Mouse (Mus musculus) MEL (cell line): Measurements from ENCODE around the gene Itih1. TPM values are rescaled to one million over a fixed set of nuclear protein-coding genes. Genes with fewer than 3 reads are reported as not detected.

ENCODE experiments used
- DNase-seq: peaks from one replicate; pipeline ENCODE4 v3.0.0; 2011; ENCODE audit warnings: low read depth, low spot score
- H3K27ac ChIP-seq: 2 replicates; pipeline ENCODE4 v1.5.1; 2012; ENCODE audit warnings: low read depth, mild to moderate bottlenecking, control low read depth, low read length, moderate library complexity; ENCODE audit not compliant: control insufficient read depth
- H3K27me3 ChIP-seq, 2 experiments: fragments of 150-350 bp in 1 of 2; sonication (generic) in 1 of 2; 2 replicates each; pipeline ENCODE4 v1.6.1; 2012; ENCODE audit warnings: low read length in 2 of 2, mild to moderate bottlenecking in 2 of 2, improper control_type of control experiment in 1 of 2, moderate library complexity in 1 of 2; ENCODE audit not compliant: insufficient read depth in 2 of 2, control insufficient read depth in 1 of 2
- H3K36me3 ChIP-seq, 2 experiments: 2 replicates each; pipeline ENCODE4 v1.6.1; 2012 to 2014; ENCODE audit warnings: low read length in 2 of 2, improper control_type of control experiment in 1 of 2, inconsistent platforms in 1 of 2, mild to moderate bottlenecking in 1 of 2; ENCODE audit not compliant: insufficient read depth in 2 of 2, control insufficient read depth in 1 of 2
- H3K4me1 ChIP-seq, 2 experiments: fragments of 150-350 bp in 1 of 2; sonication (generic) in 1 of 2; 2 replicates each; pipeline ENCODE4 v1.6.1; 2012; ENCODE audit warnings: low read length in 2 of 2, improper control_type of control experiment in 1 of 2, mild to moderate bottlenecking in 1 of 2; ENCODE audit not compliant: insufficient read depth in 2 of 2, control insufficient read depth in 1 of 2
- H3K4me3 ChIP-seq, 2 experiments: fragments of 150-350 bp in 1 of 2; sonication (generic) in 1 of 2; 2 replicates each; pipeline ENCODE4 v1.5.1; 2012; ENCODE audit warnings: low read depth in 2 of 2, low read length in 2 of 2, mild to moderate bottlenecking in 2 of 2, moderate library complexity in 2 of 2, control low read depth in 1 of 2, improper control_type of control experiment in 1 of 2; ENCODE audit not compliant: control insufficient read depth in 1 of 2, insufficient read depth in 1 of 2
- H3K79me2 ChIP-seq: 2 replicates; pipeline ENCODE4 v1.6.1; 2012; ENCODE audit warnings: mild to moderate bottlenecking, low read length, moderate library complexity; ENCODE audit not compliant: control insufficient read depth, poor library complexity, insufficient read depth
- H3K9ac ChIP-seq: 2 replicates; pipeline ENCODE4 v1.6.1; 2012; ENCODE audit warnings: low read depth, mild to moderate bottlenecking, control low read depth, low read length, moderate library complexity; ENCODE audit not compliant: control insufficient read depth, poor library complexity, severe bottlenecking
- H3K9me3 ChIP-seq: fragments of 150-350 bp; sonication (generic); replicated peaks from 2 replicates; pipeline ENCODE4 v1.6.1; 2012; ENCODE audit warnings: mild to moderate bottlenecking, low read length, improper control_type of control experiment, moderate library complexity; ENCODE audit not compliant: insufficient read depth
- BHLHE40 ChIP-seq: IDR thresholded peaks from 2 replicates; pipeline ENCODE4 v1.6.1; 2012; ENCODE audit warnings: low read depth, mild to moderate bottlenecking, inconsistent platforms, low read length, improper control_type of control experiment, borderline replicate concordance
- CHD1 ChIP-seq: IDR thresholded peaks from 2 replicates; pipeline ENCODE4 v1.6.1; 2012; ENCODE audit warnings: low read depth, mild to moderate bottlenecking, inconsistent platforms, low read length, improper control_type of control experiment
- CTCF ChIP-seq, 3 experiments: IDR thresholded peaks in 2 of 3; conservative IDR thresholded peaks in 1 of 3; 2 replicates each; pipeline ENCODE4 v1.5.1; 2011 to 2012; ENCODE audit warnings: low read length in 3 of 3, low read depth in 2 of 3, mild to moderate bottlenecking in 2 of 3, improper control_type of control experiment in 1 of 3, inconsistent platforms in 1 of 3, mixed read lengths in 1 of 3, moderate library complexity in 1 of 3; ENCODE audit not compliant: control insufficient read depth in 1 of 3, insufficient read depth in 1 of 3, poor library complexity in 1 of 3, severe bottlenecking in 1 of 3
- ELF1 ChIP-seq: IDR thresholded peaks from 2 replicates; pipeline ENCODE4 v1.6.1; 2014; ENCODE audit warnings: low read depth, mild to moderate bottlenecking, inconsistent platforms, low read length, improper control_type of control experiment, moderate library complexity
- ETS1 ChIP-seq: IDR thresholded peaks from 2 replicates; pipeline ENCODE4 v1.6.1; 2012; ENCODE audit warnings: low read depth, mild to moderate bottlenecking, inconsistent platforms, low read length, improper control_type of control experiment, moderate library complexity
- GABPA ChIP-seq: IDR thresholded peaks from 2 replicates; pipeline ENCODE4 v1.6.1; 2012; ENCODE audit warnings: low read depth, mild to moderate bottlenecking, inconsistent platforms, low read length, improper control_type of control experiment, moderate library complexity
- JUND ChIP-seq: IDR thresholded peaks from 2 replicates; pipeline ENCODE4 v1.6.1; 2011; ENCODE audit warnings: low read depth, mild to moderate bottlenecking, improper control_type of control experiment, low read length
- MAFK ChIP-seq: IDR thresholded peaks from 2 replicates; pipeline ENCODE4 v1.6.1; 2011; ENCODE audit warnings: low read depth, mild to moderate bottlenecking, low read length, improper control_type of control experiment, borderline replicate concordance
- MAX ChIP-seq: IDR thresholded peaks from 2 replicates; pipeline ENCODE4 v1.6.1; 2011; ENCODE audit warnings: low read length, improper control_type of control experiment
- MAZ ChIP-seq: IDR thresholded peaks from 2 replicates; pipeline ENCODE4 v1.6.1; 2012; ENCODE audit warnings: low read depth, mild to moderate bottlenecking, inconsistent platforms, low read length, improper control_type of control experiment
- MXI1 ChIP-seq: IDR thresholded peaks from 2 replicates; pipeline ENCODE4 v1.6.1; 2011; ENCODE audit warnings: mild to moderate bottlenecking, low read depth, low read length, improper control_type of control experiment
- MYB ChIP-seq: IDR thresholded peaks from 2 replicates; pipeline ENCODE4 v1.6.1; 2011; ENCODE audit warnings: mild to moderate bottlenecking, low read depth, low read length, improper control_type of control experiment
- NELFE ChIP-seq: IDR thresholded peaks from 2 replicates; pipeline ENCODE4 v1.6.1; 2011; ENCODE audit warnings: low read depth, low read length, improper control_type of control experiment
- NRF1 ChIP-seq: IDR thresholded peaks from 2 replicates; pipeline ENCODE4 v1.6.1; 2014; ENCODE audit warnings: low read depth, mild to moderate bottlenecking, inconsistent platforms, low read length, improper control_type of control experiment, moderate library complexity; ENCODE audit not compliant: poor library complexity, insufficient read depth, severe bottlenecking
- POLR2A ChIP-seq, 2 experiments: IDR thresholded peaks; 2 replicates each; pipeline ENCODE4 v1.6.1; 2011 to 2012; ENCODE audit warnings: low read length in 2 of 2, mild to moderate bottlenecking in 2 of 2, control low read depth in 1 of 2, improper control_type of control experiment in 1 of 2, low read depth in 1 of 2, moderate library complexity in 1 of 2; ENCODE audit not compliant: control insufficient read depth in 1 of 2, insufficient read depth in 1 of 2, poor library complexity in 1 of 2
- POLR2AphosphoS2 ChIP-seq: IDR thresholded peaks from 2 replicates; pipeline ENCODE4 v1.6.1; 2011; ENCODE audit warnings: low read length, improper control_type of control experiment
- RAD21 ChIP-seq: IDR thresholded peaks from 2 replicates; pipeline ENCODE4 v1.6.1; 2011; ENCODE audit warnings: mild to moderate bottlenecking, low read depth, low read length, improper control_type of control experiment
- RCOR1 ChIP-seq: IDR thresholded peaks from 2 replicates; pipeline ENCODE4 v1.6.1; 2012; ENCODE audit warnings: low read depth, mild to moderate bottlenecking, inconsistent platforms, low read length, improper control_type of control experiment
- SIN3A ChIP-seq: IDR thresholded peaks from 2 replicates; pipeline ENCODE4 v1.6.1; 2012; ENCODE audit warnings: low read length, improper control_type of control experiment, inconsistent platforms
- SMC3 ChIP-seq: IDR thresholded peaks from 2 replicates; pipeline ENCODE4 v1.6.1; 2011; ENCODE audit warnings: low read depth, low read length, improper control_type of control experiment
- TCF12 ChIP-seq: IDR thresholded peaks from 2 replicates; pipeline ENCODE4 v1.6.1; 2014; ENCODE audit warnings: low read depth, mild to moderate bottlenecking, inconsistent platforms, low read length, improper control_type of control experiment, moderate library complexity
- USF1 ChIP-seq: IDR thresholded peaks from 2 replicates; pipeline ENCODE4 v1.6.1; 2014; ENCODE audit warnings: low read depth, mild to moderate bottlenecking, inconsistent platforms, low read length, improper control_type of control experiment, moderate library complexity
- USF2 ChIP-seq, 2 experiments: IDR thresholded peaks; 2 replicates each; pipeline ENCODE4 v1.6.1; 2011 to 2012; ENCODE audit warnings: improper control_type of control experiment in 2 of 2, low read length in 2 of 2, borderline replicate concordance in 1 of 2, inconsistent platforms in 1 of 2, low read depth in 1 of 2, mild to moderate bottlenecking in 1 of 2; ENCODE audit not compliant: insufficient read depth in 1 of 2
- ZC3H11A ChIP-seq: IDR thresholded peaks from 2 replicates; pipeline ENCODE4 v1.6.1; 2012; ENCODE audit warnings: low read depth, mild to moderate bottlenecking, inconsistent platforms, low read length, improper control_type of control experiment
- ZKSCAN1 ChIP-seq: IDR thresholded peaks from 2 replicates; pipeline ENCODE4 v1.6.1; 2012; ENCODE audit warnings: low read depth, mild to moderate bottlenecking, inconsistent platforms, low read length, improper control_type of control experiment, moderate library complexity
- ZMIZ1 ChIP-seq: IDR thresholded peaks from 2 replicates; pipeline ENCODE4 v1.6.1; 2012; ENCODE audit warnings: low read depth, mild to moderate bottlenecking, inconsistent platforms, low read length, improper control_type of control experiment, moderate library complexity
- ZNF384 ChIP-seq: IDR thresholded peaks from 2 replicates; pipeline ENCODE4 v1.6.1; 2012; ENCODE audit warnings: low read depth, mild to moderate bottlenecking, inconsistent platforms, low read length, improper control_type of control experiment
- polyA plus RNA-seq, 2 experiments: library from polyadenylated mRNA; stranded (reverse) in 1 of 2; unstranded in 1 of 2; fragments of >175 nt in 1 of 2; fragments of >200 nt in 1 of 2; gene quantifications; 2 replicates each; pipeline versions ENCODE4 v1.2.1 to v1.2.4; 2012; ENCODE audit warnings: low replicate concordance in 2 of 2, low read depth in 1 of 2; ENCODE audit not compliant: insufficient read length in 2 of 2, insufficient read depth in 1 of 2, missing spikeins in 1 of 2
- total RNA-seq: library from RNA; depleted of rRNA; stranded (reverse); fragments of 300-350 nt; gene quantifications from 2 replicates; pipeline ENCODE4 v1.2.3, GENCODE M21; 2012

Gene Itih1
- total and polyA plus RNA-seq, 3 experiments: 0.03 TPM; not detected in 2

DNA sequence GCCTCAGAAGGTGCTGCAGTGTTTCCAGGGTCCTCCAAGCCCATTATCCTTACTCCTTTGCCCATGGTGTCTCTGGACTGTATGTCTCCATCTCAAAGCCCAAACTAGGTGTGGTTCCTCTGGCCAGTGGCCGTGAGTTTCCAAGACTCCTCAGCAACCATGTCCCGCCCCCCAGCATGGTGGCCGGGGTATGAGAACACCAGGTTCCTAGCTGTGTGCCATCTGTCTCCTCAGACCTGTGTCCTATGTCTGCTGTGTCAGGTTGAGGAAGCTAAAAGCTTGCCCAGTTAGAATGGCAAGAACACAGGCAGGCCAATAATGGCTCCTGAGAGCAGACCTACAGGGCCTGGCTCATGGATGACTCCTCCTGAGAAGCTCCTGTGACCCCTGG, 61.4 kb downstream of the Itih1 start:
- Histone ChIP-seq H3K9ac (no peak overlapping the region), H3K9me3 (no peaks in the 10 kb centered on the region), H3K4me1 (no peaks in the 10 kb centered on the region), H3K27me3 (no peaks in the 10 kb centered on the region), H3K4me3 (no peak overlapping the region), H3K36me3 (no peaks in the 10 kb centered on the region), H3K27ac (no peak overlapping the region), H3K79me2 (no peaks in the 10 kb centered on the region)
- no peak for DNase-seq
- TF ChIP-seq NRF1 (no peak), CTCF (IDR thresholded peaks at IDR 0.05 in 2 of 3, conservative IDR thresholded peaks at IDR 0.05 in 1 of 3; ENCODE audit: control insufficient read depth in 1 of 3, insufficient read depth in 1 of 3, low read depth in 2 of 3, low read length in 3 of 3, poor library complexity in 1 of 3, severe bottlenecking in 1 of 3) (peak in 1 of 3 experiments; percentile 23; a peak in 1 of 6 replicates)

- Histone ChIP-seq H3K4me1 (no peaks in the 10 kb centered on the region), H3K79me2 (no peaks in the 10 kb centered on the region), H3K36me3 (no peaks in the 10 kb centered on the region)
- TF ChIP-seq USF2 (IDR thresholded peaks at IDR 0.05; ENCODE audit: borderline replicate concordance in 1 of 2, insufficient read depth in 1 of 2, low read depth in 1 of 2, low read length in 2 of 2): no peak
- TF ChIP-seq SMC3: peak; percentile 73
- no peak for TF ChIP-seq POLR2A (IDR thresholded peaks at IDR 0.05; ENCODE audit: control insufficient read depth in 1 of 2, insufficient read depth in 1 of 2, low read depth in 1 of 2, low read length in 2 of 2, poor library complexity in 1 of 2)
- no peak for TF ChIP-seq ZMIZ1
- TF ChIP-seq ETS1: no peak
- peak; percentile 63; the same call in 1 of the 2 replicates for TF ChIP-seq ZC3H11A
- peak; percentile 74 to 84 (median 79) for TF ChIP-seq CTCF (IDR thresholded peaks at IDR 0.05 in 2 of 3, conservative IDR thresholded peaks at IDR 0.05 in 1 of 3; ENCODE audit: control insufficient read depth in 1 of 3, insufficient read depth in 1 of 3, low read depth in 2 of 3, low read length in 3 of 3, poor library complexity in 1 of 3, severe bottlenecking in 1 of 3)
- no peak for TF ChIP-seq ZKSCAN1
- no peak for TF ChIP-seq BHLHE40
- no peak for TF ChIP-seq MAFK
- TF ChIP-seq MYB: no peak
- TF ChIP-seq MXI1: no peak
- TF ChIP-seq NELFE: no peak
- no peak for TF ChIP-seq POLR2AphosphoS2
- TF ChIP-seq NRF1: no peak
- TF ChIP-seq USF1: no peak
- no peak for TF ChIP-seq MAX
- no peak for TF ChIP-seq GABPA
- TF ChIP-seq ZNF384: no peak
- TF ChIP-seq RAD21: peak; percentile 86
- TF ChIP-seq JUND: no peak
- no peak for TF ChIP-seq ELF1
- TF ChIP-seq CHD1: no peak
- TF ChIP-seq SIN3A: no peak
- no peak for TF ChIP-seq TCF12
- TF ChIP-seq RCOR1: no peak
- no peak for TF ChIP-seq MAZ
- TF ChIP-seq, all 39 proteins: peak for 4
- Histone ChIP-seq H3K4me3 (no peak overlapping the region), H3K9me3 (no peaks in the 10 kb centered on the region), H3K9ac (no peak overlapping the region), H3K27ac (no peak overlapping the region), H3K27me3 (no peaks in the 10 kb centered on the region)
- DNase-seq: peak; percentile 75
Measured at GRCm38 (mm10) chr14:30880811-30881717, 62.0 kb downstream of the Itih1 start.
